Mouse (Mus musculus) kidney, adult 2 months (tissue): ENCODE data around the gene Mlh3. TPM values are rescaled to one million over a fixed set of nuclear protein-coding genes. Genes with fewer than 3 reads are reported as not detected.

Source experiments
- DNase-seq: peaks from one replicate; pipeline ENCODE4 v3.0.0; 2021
- H3K27ac ChIP-seq: fragments of 200-500 bp; 2 replicates; pipeline ENCODE4 v1.5.1; 2012; ENCODE audit warnings: low read depth, low read length, control low read depth, inconsistent platforms; ENCODE audit not compliant: insufficient read depth
- H3K27me3 ChIP-seq: fragments of 200-500 bp; replicated peaks from 2 replicates; pipeline ENCODE4 v1.6.1; 2012; ENCODE audit warnings: mild to moderate bottlenecking, moderate library complexity, low read length, inconsistent platforms; ENCODE audit not compliant: control insufficient read depth, insufficient read depth
- H3K36me3 ChIP-seq: fragments of 200-500 bp; 2 replicates; pipeline ENCODE4 v1.6.1; 2012; ENCODE audit warnings: mild to moderate bottlenecking, moderate library complexity, low read length, inconsistent platforms; ENCODE audit not compliant: control insufficient read depth, insufficient read depth
- H3K4me1 ChIP-seq: fragments of 200-500 bp; 2 replicates; pipeline ENCODE4 v1.6.1; 2011; ENCODE audit warnings: low read length; ENCODE audit not compliant: control insufficient read depth, insufficient read depth
- H3K4me3 ChIP-seq: fragments of 200-500 bp; 2 replicates; pipeline ENCODE4 v1.5.1; 2011; ENCODE audit warnings: mild to moderate bottlenecking, low read depth, low read length, control low read depth; ENCODE audit not compliant: insufficient read depth
- CTCF ChIP-seq: fragments of 200-500 bp; conservative IDR thresholded peaks from 2 replicates; pipeline ENCODE4 v1.5.1; 2011; ENCODE audit warnings: low read depth, mild to moderate bottlenecking, control low read depth, low read length, moderate library complexity, mixed read lengths; ENCODE audit not compliant: insufficient read depth, insufficient read length
- POLR2A ChIP-seq: fragments of 200-500 bp; IDR thresholded peaks from one replicate; pipeline ENCODE4 v1.6.1; 2011; ENCODE audit warnings: low read depth, low read length, control low read depth
- WGBS: fragments of 180-500 bp; shearing (Covaris S2); methylation state at CpG from one replicate; pipeline ENCODE4 v1.1.7; 2018; 5-methylcytosine and 5-hydroxymethylcytosine counted together
- polyA plus RNA-seq: library from polyadenylated mRNA; depleted of rRNA; stranded (reverse); fragments of >200 nt; gene quantifications from 2 replicates; pipeline ENCODE4 v1.2.3, GENCODE M21; 2012

Mlh3 gene
- polyA plus RNA-seq, 1 experiment, result 9.6 TPM

- Histone ChIP-seq H3K4me1 (no peaks in the 10 kb centered on the region; the same call in 1 of the 2 replicates), H3K36me3 (no peaks in the 10 kb centered on the region; the same call in 1 of the 2 replicates), H3K27ac (peak overlapping the region; percentile 55; the same call in 1 of the 2 replicates), H3K27me3 (no peaks in the 10 kb centered on the region), H3K4me3 (no peak overlapping the region)
- DNase-seq, result peak; percentile 28
- WGBS, result 62% methylated on average over 7 of the region's 7 CpGs
- TF ChIP-seq POLR2A, result no peak
- no peak for TF ChIP-seq CTCF
Observed at GRCm38 (mm10) chr12:85257008-85257639, 13.3 kb downstream of the Mlh3 start.

GRCm38 (mm10) chr12:85256074-85256751, 14.2 kb downstream of the Mlh3 start:
- Histone ChIP-seq H3K4me3 (no peak overlapping the region), H3K27ac (no peak overlapping the region), H3K4me1 (no peaks in the 10 kb centered on the region; the same call in 1 of the 2 replicates), H3K27me3 (no peaks in the 10 kb centered on the region), H3K36me3 (no peaks in the 10 kb centered on the region; the same call in 1 of the 2 replicates)
- TF ChIP-seq POLR2A, result no peak
- WGBS, result 49% methylated on average over 7 of the region's 7 CpGs
- DNase-seq, result no peak

DNA sequence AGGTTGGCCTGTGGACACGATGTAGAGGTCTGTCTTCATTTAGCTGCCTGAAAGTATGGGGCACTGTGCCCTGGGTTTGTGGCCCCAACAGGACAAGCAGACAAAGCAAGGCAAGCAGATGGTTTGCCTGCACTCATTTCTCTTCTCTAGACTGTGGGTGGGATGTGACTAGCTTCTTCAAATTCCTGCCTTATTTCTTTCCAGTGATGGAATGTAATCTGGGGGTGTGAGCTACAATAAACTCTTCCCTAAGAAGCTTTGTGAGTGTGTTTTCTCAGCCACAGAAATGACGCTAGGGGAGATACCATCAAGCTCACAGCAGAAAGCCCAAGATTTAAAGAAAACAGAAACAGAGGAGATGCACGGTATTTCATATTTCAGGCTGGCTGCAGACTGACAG, 18.3 kb downstream of the Mlh3 start:
- 0 out of 2 replicates have a peak, but pooled peaks cover 3% of the 10 kb centered on the region for H3K36me3 ChIP-seq
- H3K4me1 ChIP-seq, result no peaks in the 10 kb centered on the region; the same call in 1 of the 2 replicates
- 84% methylated on average over 3 of the region's 3 CpGs for WGBS
- DNase-seq, result no peak
- no peak overlapping the region for H3K27ac ChIP-seq
- TF ChIP-seq CTCF (no peak), POLR2A (no peak)
- no peaks in the 10 kb centered on the region for H3K27me3 ChIP-seq
- no peak overlapping the region for H3K4me3 ChIP-seq

GRCm38 (mm10) chr12:85237553-85237952, 32.8 kb downstream of the Mlh3 start:
- TF ChIP-seq CTCF (no peak), POLR2A (no peak)
- no peaks in the 10 kb centered on the region for H3K4me1 ChIP-seq
- H3K27me3 ChIP-seq, result no peaks in the 10 kb centered on the region
- no peak overlapping the region for H3K27ac ChIP-seq
- WGBS, result 57% methylated on average over 5 of the region's 5 CpGs
- peaks cover 1% of the 10 kb centered on the region for H3K36me3 ChIP-seq
- H3K4me3 ChIP-seq, result no peak overlapping the region
- DNase-seq, result no peak

- Histone ChIP-seq H3K36me3 (peaks cover 1% of the 10 kb centered on the region; the same call in 1 of the 2 replicates), H3K4me3 (no peak overlapping the region), H3K27ac (no peak overlapping the region), H3K4me1 (no peaks in the 10 kb centered on the region), H3K27me3 (no peaks in the 10 kb centered on the region)
- DNase-seq, result peak; percentile 16
- TF ChIP-seq CTCF, result no peak
- no peak for TF ChIP-seq POLR2A
- 66% methylated on average over 21 of the region's 21 CpGs for WGBS
Observed at GRCm38 (mm10) chr12:85233376-85234358, 36.7 kb downstream of the Mlh3 start.

GRCm38 (mm10) chr12:85227876-85228599, 42.4 kb downstream of the Mlh3 start:
- WGBS, result 44% methylated on average over 15 of the region's 15 CpGs
- Histone ChIP-seq H3K4me1 (no peaks in the 10 kb centered on the region), H3K27me3 (no peaks in the 10 kb centered on the region), H3K27ac (peak overlapping the region; percentile 12; the same call in 1 of the 2 replicates), H3K4me3 (no peak overlapping the region), H3K36me3 (peaks cover 2% of the 10 kb centered on the region; the same call in 1 of the 2 replicates)
- peak; percentile 26 for DNase-seq
- TF ChIP-seq CTCF (no peak), POLR2A (no peak)
